Mouse (Mus musculus) liver, embryonic 14.5 days (tissue): ENCODE measurements around the gene Gm5134.

Experiments
- CTCF ChIP-seq: IDR thresholded peaks from 2 replicates; pipeline ENCODE4 v1.5.1; 2016; ENCODE audit warnings: antibody characterized with exemption, low read depth, control low read depth
- EP300 ChIP-seq: IDR thresholded peaks from 2 replicates; pipeline ENCODE4 v1.6.1; 2016; ENCODE audit warnings: antibody characterized with exemption, low read depth

- TF ChIP-seq CTCF: no peak
- TF ChIP-seq EP300: no peak
Measured at GRCm38 (mm10) chr10:75978119-75978834, 24.0 kb downstream of the Gm5134 start.
